Mouse (Mus musculus): ENCODE results near the gene Ltv1.

- no peak for TF ChIP-seq POLR2A (IDR thresholded peaks at IDR 0.05; ENCODE audit: borderline replicate concordance, low read depth, low read length)
- TF ChIP-seq CTCF (IDR thresholded peaks at IDR 0.05; ENCODE audit: low read depth, low read length): no peak
These were observed 37.7 kb upstream of the Ltv1 start for GRCm38 (mm10) chr10:13230716-13231115.
